Mouse (Mus musculus) myocyte (in vitro differentiated cells): Measurements from ENCODE around the gene Rgl1.

ENCODE experiments used
- E2F4 ChIP-seq: IDR thresholded peaks from one replicate; pipeline ENCODE4 v1.6.1; 2011; ENCODE audit warnings: mild to moderate bottlenecking, control low read depth, moderate library complexity; ENCODE audit not compliant: insufficient read depth
- MAX ChIP-seq: IDR thresholded peaks from one replicate; pipeline ENCODE4 v1.6.1; 2011; ENCODE audit warnings: low read depth, mild to moderate bottlenecking, control low read depth
- POLR2A ChIP-seq: IDR thresholded peaks from one replicate; pipeline ENCODE4 v1.6.1; 2011; ENCODE audit warnings: low read depth, mild to moderate bottlenecking, control low read depth, moderate library complexity; ENCODE audit not compliant: insufficient read length
- POLR2AphosphoS2 ChIP-seq: IDR thresholded peaks from one replicate; pipeline ENCODE4 v1.6.1; 2011; ENCODE audit warnings: low read depth, control low read depth; ENCODE audit not compliant: insufficient read length
- USF1 ChIP-seq: IDR thresholded peaks from one replicate; pipeline ENCODE4 v1.6.1; 2011; ENCODE audit warnings: low read depth, mild to moderate bottlenecking, control low read depth, moderate library complexity

DNA sequence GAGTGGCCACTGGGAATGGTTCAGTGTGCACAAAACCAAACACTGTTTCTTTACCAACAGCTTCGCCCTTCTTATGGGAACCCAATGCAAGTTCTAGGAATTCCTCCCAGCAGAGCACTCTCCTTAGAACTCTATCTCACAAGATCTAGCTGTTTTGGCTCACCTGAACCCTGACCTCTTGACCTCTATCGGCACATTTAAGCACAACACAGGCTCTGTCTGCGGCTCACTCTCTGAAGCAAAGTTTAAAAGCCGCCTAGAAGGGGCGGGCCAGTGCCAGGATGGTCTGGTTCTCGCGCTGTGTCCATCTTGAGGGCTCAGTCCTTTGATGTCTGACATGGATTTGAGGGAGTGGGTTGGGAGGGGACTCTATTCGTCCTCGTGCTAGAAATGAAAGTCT is 70.7 kb downstream of the Rgl1 start:
- TF ChIP-seq POLR2AphosphoS2 (no peak), MAX (no peak), E2F4 (no peak), POLR2A (no peak), USF1 (no peak)
